Mouse (Mus musculus) liver, embryonic 14.5 days (tissue): ENCODE results near the gene Ncaph2.

Experiments
- CTCF ChIP-seq: IDR thresholded peaks from 2 replicates; pipeline ENCODE4 v1.5.1; 2016; ENCODE audit warnings: antibody characterized with exemption, low read depth, control low read depth
- EP300 ChIP-seq: IDR thresholded peaks from 2 replicates; pipeline ENCODE4 v1.6.1; 2016; ENCODE audit warnings: antibody characterized with exemption, low read depth

DNA sequence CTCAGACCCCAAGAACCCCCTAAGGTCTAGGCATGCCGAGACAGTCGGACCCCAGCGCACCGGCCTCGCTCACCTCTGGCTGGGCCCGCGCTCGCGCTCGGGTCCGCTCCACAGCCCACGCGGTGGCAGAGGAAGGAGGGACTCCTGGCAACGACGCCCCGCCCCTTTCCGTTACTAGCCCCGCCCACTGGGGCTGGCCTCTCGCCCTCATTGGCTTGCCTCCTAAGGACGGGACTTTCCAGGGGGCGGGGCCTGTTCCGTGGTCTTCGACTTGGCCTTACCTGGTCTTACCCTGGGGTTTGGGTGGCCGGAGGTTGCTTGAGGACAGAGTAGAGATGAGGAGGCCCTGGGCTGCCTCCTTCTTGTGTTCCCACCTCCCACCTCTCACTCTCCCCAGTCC, 54.6 kb downstream of the Ncaph2 start, which contains the start of gene Syce3:
- TF ChIP-seq CTCF (no peak), EP300 (no peak)
